Mouse (Mus musculus) C2C12 (cell line): ENCODE measurements around the gene Arid3a.

Source experiments
- CEBPB ChIP-seq: IDR thresholded peaks from one replicate; pipeline ENCODE4 v1.6.1; 2011; ENCODE audit warnings: low read depth, mild to moderate bottlenecking, control low read depth, moderate library complexity
- CTCF ChIP-seq: IDR thresholded peaks from one replicate; pipeline ENCODE4 v1.5.1; 2011; ENCODE audit not compliant: control insufficient read depth, insufficient read depth, insufficient read length
- FOSL1 ChIP-seq: IDR thresholded peaks from one replicate; pipeline ENCODE4 v1.8.0; 2011; ENCODE audit warnings: mild to moderate bottlenecking, low read length; ENCODE audit not compliant: poor library complexity, insufficient read depth, severe bottlenecking
- MAX ChIP-seq: IDR thresholded peaks from one replicate; pipeline ENCODE4 v1.6.1; 2011; ENCODE audit warnings: mild to moderate bottlenecking, control low read depth
- MYOD1 ChIP-seq: IDR thresholded peaks from one replicate; pipeline ENCODE4 v1.6.1; 2011; ENCODE audit warnings: low read depth; ENCODE audit not compliant: control insufficient read depth, insufficient read length
- MYOG ChIP-seq: IDR thresholded peaks from one replicate; pipeline ENCODE4 v1.6.1; 2011; ENCODE audit not compliant: control insufficient read depth, insufficient read length; ENCODE audit errors: extremely low read depth
- USF1 ChIP-seq: IDR thresholded peaks from one replicate; pipeline ENCODE4 v1.6.1; 2011; ENCODE audit warnings: low read depth, mild to moderate bottlenecking, control low read depth, moderate library complexity

GRCm38 (mm10) chr10:79974668-79975067 lies 47.8 kb downstream of the Arid3a start:
- TF ChIP-seq MYOG (no peak), CTCF (no peak), MAX (no peak), USF1 (no peak), CEBPB (no peak), MYOD1 (no peak), FOSL1 (no peak)
